Comparison of ENCODE assay signal across 50 mouse cellular contexts in the genomic region with DNA sequence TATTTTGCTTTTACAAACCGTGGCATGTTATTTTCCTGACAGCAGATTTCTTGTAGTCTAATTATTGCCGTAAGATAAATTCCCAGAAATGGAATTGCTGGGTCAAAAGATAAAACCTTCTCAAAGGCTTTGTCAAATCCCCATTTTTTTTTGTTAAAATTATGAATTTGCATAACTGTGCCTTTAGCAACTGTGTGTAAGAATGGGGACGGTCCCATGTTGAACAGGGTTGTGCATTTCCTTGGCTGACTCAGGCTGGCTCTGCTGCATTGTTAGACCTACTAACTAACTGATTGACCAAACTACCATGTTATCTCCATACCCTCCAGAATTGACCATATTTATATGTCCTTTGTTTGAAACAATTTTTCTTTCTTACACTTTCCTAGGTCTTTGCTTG. TPM values are rescaled to one million over a fixed set of nuclear protein-coding genes. Genes with fewer than 3 reads are reported as not detected.
"Had no signal": no experiment of that assay in that cellular context is flagged by ENCODE, and none has a peak within 500 bp of the region (broad histone marks: within the 10 kb centered on the region; RNA-seq: fewer than 3 reads in every experiment).

No protein-coding gene starts in this region.

- H3K4me3 ChIP-seq: heart, embryonic 10.5 days; heart, embryonic 12.5 days; heart, embryonic 13.5 days; heart, embryonic 15.5 days; hindbrain, embryonic 10.5 days; hindbrain, embryonic 12.5 days; hindbrain, embryonic 13.5 days; hindbrain, embryonic 15.5 days; intestine, embryonic 15.5 days; kidney, embryonic 15.5 days; layer of hippocampus, adult 2 months; left cerebral cortex, adult 2 months had no signal

- H3K36me3 ChIP-seq: heart, embryonic 10.5 days; heart, embryonic 12.5 days; heart, embryonic 13.5 days; heart, embryonic 15.5 days; hindbrain, embryonic 10.5 days; hindbrain, embryonic 12.5 days; hindbrain, embryonic 13.5 days; hindbrain, embryonic 15.5 days; intestine, embryonic 15.5 days; kidney, embryonic 15.5 days had no signal

- H3K4me1 ChIP-seq: heart, embryonic 10.5 days; heart, embryonic 12.5 days; heart, embryonic 13.5 days; heart, embryonic 15.5 days; hindbrain, embryonic 10.5 days; hindbrain, embryonic 12.5 days; hindbrain, embryonic 13.5 days; hindbrain, embryonic 15.5 days; intestine, embryonic 15.5 days; kidney, embryonic 15.5 days had no signal

- H3K9ac ChIP-seq: heart, embryonic 12.5 days; heart, embryonic 13.5 days; heart, embryonic 15.5 days; hindbrain, embryonic 12.5 days; hindbrain, embryonic 13.5 days; hindbrain, embryonic 14.5 days; hindbrain, embryonic 15.5 days; intestine, embryonic 15.5 days; kidney, embryonic 15.5 days had no signal

- H3K9me3 ChIP-seq: heart, embryonic 10.5 days; heart, embryonic 12.5 days; heart, embryonic 13.5 days; heart, embryonic 15.5 days; hindbrain, embryonic 10.5 days; hindbrain, embryonic 12.5 days; hindbrain, embryonic 13.5 days; hindbrain, embryonic 15.5 days; intestine, embryonic 15.5 days; kidney, embryonic 15.5 days had no signal

- H3K27me3 ChIP-seq: heart, embryonic 12.5 days; heart, embryonic 13.5 days; heart, embryonic 15.5 days; hindbrain, embryonic 12.5 days; hindbrain, embryonic 13.5 days; hindbrain, embryonic 15.5 days; intestine, embryonic 15.5 days; kidney, embryonic 15.5 days had no signal

- DNase-seq: heart, postnatal 10 days; heart, postnatal 14 days; heart, postnatal 36 days; heart, postnatal 4 days; kidney, adult 11 months; kidney, adult 18-20 months; kidney, adult 2 months; kidney, adult 8-10 months; kidney, adult 9 months; kidney, postnatal 10 days; kidney, postnatal 14 days; kidney, postnatal 25 days; kidney, postnatal 36 days; kidney, postnatal 4 days; layer of hippocampus, adult 9-11 months; layer of hippocampus, postnatal 36 days had no signal

- ATAC-seq: hindbrain, embryonic 16.5 days; hindbrain, postnatal 0 days; inflammation-experienced regulatory T-cells, adult 6 months; intestine, embryonic 15.5 days; intestine, embryonic 16.5 days; intestine, postnatal 0 days had no signal

- H3K4me2 ChIP-seq: heart, embryonic 11.5 days; heart, embryonic 12.5 days; heart, embryonic 13.5 days; heart, embryonic 15.5 days; hindbrain, embryonic 12.5 days; hindbrain, embryonic 13.5 days; hindbrain, embryonic 14.5 days; hindbrain, embryonic 15.5 days; intestine, embryonic 15.5 days; kidney, embryonic 15.5 days had no signal

- H3K27ac ChIP-seq: heart, embryonic 10.5 days; heart, embryonic 13.5 days; heart, embryonic 15.5 days; hindbrain, embryonic 10.5 days; hindbrain, embryonic 12.5 days; hindbrain, embryonic 13.5 days; hindbrain, embryonic 14.5 days; hindbrain, embryonic 15.5 days; hindbrain, postnatal 0 days; intestine, embryonic 15.5 days; kidney, embryonic 15.5 days; kidney, postnatal 0 days; layer of hippocampus, adult 2 months; left cerebral cortex, adult 2 months had no signal

RNA-seq across cellular contexts. Expression of a gene that starts 20.7 kb away (rescaled TPM):
- total RNA-seq: hindbrain, postnatal 0 days had no signal

RNA-seq across cellular contexts. Expression of a gene that starts 34.8 kb away (rescaled TPM):
- total RNA-seq: heart, postnatal 10 days; heart, postnatal 14 days; heart, postnatal 25 days; heart, postnatal 36 days; heart, postnatal 4 days; hematopoietic stem cell, adult 5-6 weeks; hindbrain, postnatal 0 days; layer of hippocampus, adult 18-20 months; layer of hippocampus, adult 2 months; layer of hippocampus, adult 8-10 months; layer of hippocampus, postnatal 10 days; layer of hippocampus, postnatal 14 days; layer of hippocampus, postnatal 25 days; layer of hippocampus, postnatal 36 days; left cerebral cortex, adult 18-20 months; left cerebral cortex, adult 2 months had no signal
- polyA plus RNA-seq: heart, embryonic 14.5 days; heart, postnatal 0 days; hindbrain, embryonic 15.5 days; inflammation-experienced regulatory T-cells, adult 6 months; intestine, embryonic 14.5 days; intestine, embryonic 15.5 days; intestine, embryonic 16.5 days; intestine, postnatal 0 days; kidney, adult 2 months; kidney, embryonic 14.5 days; kidney, embryonic 15.5 days; kidney, embryonic 16.5 days; large intestine, adult 2 months had no signal
